Mouse (Mus musculus) CD4-positive naive resting alpha-beta T cell, adult 76 days (primary cell): Measurements from ENCODE around the gene Olfr530. TPM values are rescaled to one million over a fixed set of nuclear protein-coding genes. Genes with fewer than 3 reads are reported as not detected.

ENCODE experiments used
- total RNA-seq: library from RNA; stranded (reverse); gene quantifications from one replicate; pipeline ENCODE4 v1.2.4, GENCODE M21; 2023

Gene Olfr530
- total RNA-seq = not detected

GRCm38 (mm10) chr7:140376231-140376630, at the start of gene Olfr530:
TSS of gene Olfr530 (minus strand) at chr7:140376331.

GRCm38 (mm10) chr7:140421539-140421938, 45.4 kb upstream of the Olfr530 start, which contains the start of gene Olfr532:
TSS of gene Olfr532 (minus strand) at chr7:140421639.

GRCm38 (mm10) chr7:140402818-140403217, 26.7 kb upstream of the Olfr530 start, which contains the start of gene Olfr531:
TSS of gene Olfr531 (minus strand) at chr7:140402918.

GRCm38 (mm10) chr7:140361571-140361970, 14.6 kb downstream of the Olfr530 start, which contains the start of gene Olfr60:
TSS of gene Olfr60 (minus strand) at chr7:140361671.

GRCm38 (mm10) chr7:140333717-140334116, 42.4 kb downstream of the Olfr530 start, which contains the start of gene Olfr527:
TSS of gene Olfr527 (plus strand) at chr7:140334017.

Other genes starting within 250 kb of the Olfr530 start
- gene Mtg1, start 238.8 kb downstream of the Olfr530 start, total RNA-seq = 11.8 TPM
- gene Sprn, start 221.5 kb downstream of the Olfr530 start, total RNA-seq = not detected
- not detected for gene Olfr522, start 211.6 kb downstream of the Olfr530 start, total RNA-seq
- not detected for gene Olfr523, start 203.1 kb downstream of the Olfr530 start, total RNA-seq
- gene Olfr524, start 170.4 kb downstream of the Olfr530 start, total RNA-seq = not detected
- gene Cd163l1, start 158.1 kb downstream of the Olfr530 start, total RNA-seq = not detected
- 0.32 TPM for gene 5830411N06Rik, start 129.0 kb downstream of the Olfr530 start, total RNA-seq
- not detected for gene Olfr525, start 55.5 kb downstream of the Olfr530 start, total RNA-seq
- not detected for gene Olfr527, start 42.3 kb downstream of the Olfr530 start, total RNA-seq
- not detected for gene Olfr60, start 14.7 kb downstream of the Olfr530 start, total RNA-seq
- not detected for gene Olfr531, start 26.6 kb upstream of the Olfr530 start, total RNA-seq
- gene Olfr532, start 45.3 kb upstream of the Olfr530 start, total RNA-seq = not detected
- gene Olfr533, start 87.0 kb upstream of the Olfr530 start, total RNA-seq = not detected
- not detected for gene Olfr535, start 107.9 kb upstream of the Olfr530 start, total RNA-seq
- gene Olfr536, start 131.1 kb upstream of the Olfr530 start, total RNA-seq = not detected
- not detected for gene Olfr538, start 191.6 kb upstream of the Olfr530 start, total RNA-seq
- not detected for gene Olfr46, start 224.9 kb upstream of the Olfr530 start, total RNA-seq